Mouse (Mus musculus) myocyte (in vitro differentiated cells): ENCODE results near the gene BC107364. TPM values are rescaled to one million over a fixed set of nuclear protein-coding genes. Genes with fewer than 3 reads are reported as not detected.
"Not testable (repeated sequence)": the region's sequence is repeated elsewhere in the genome, so short reads cannot be mapped to it uniquely, and the experiment has no call there.

ENCODE experiments used
- H3K27me3 ChIP-seq: one replicate; pipeline ENCODE4 v1.6.1; 2011; ENCODE audit not compliant: control insufficient read depth, insufficient read depth, insufficient read length
- H3K36me3 ChIP-seq: one replicate; pipeline ENCODE4 v1.6.1; 2011; ENCODE audit not compliant: control insufficient read depth, insufficient read depth
- H3K4me2 ChIP-seq: one replicate; pipeline ENCODE4 v1.6.1; 2011; ENCODE audit warnings: low read depth, control low read depth
- H3K4me3 ChIP-seq: one replicate; pipeline ENCODE4 v1.5.1; 2011; ENCODE audit warnings: mild to moderate bottlenecking, control low read depth, moderate library complexity
- H3K79me2 ChIP-seq: one replicate; pipeline ENCODE4 v1.6.1; 2011; ENCODE audit not compliant: control insufficient read depth, insufficient read depth
- H3ac ChIP-seq: one replicate; pipeline ENCODE4 v1.6.1; 2011; ENCODE audit not compliant: control insufficient read depth, insufficient read length
- CEBPB ChIP-seq: IDR thresholded peaks from 2 replicates; pipeline ENCODE4 v1.6.1; 2011; ENCODE audit warnings: mild to moderate bottlenecking, moderate library complexity; ENCODE audit not compliant: poor library complexity, insufficient read depth, severe bottlenecking
- E2F4 ChIP-seq: IDR thresholded peaks from one replicate; pipeline ENCODE4 v1.6.1; 2011; ENCODE audit warnings: mild to moderate bottlenecking, control low read depth, moderate library complexity; ENCODE audit not compliant: insufficient read depth
- MAX ChIP-seq: IDR thresholded peaks from one replicate; pipeline ENCODE4 v1.6.1; 2011; ENCODE audit warnings: low read depth, mild to moderate bottlenecking, control low read depth
- MYOD1 ChIP-seq, 3 experiments: IDR thresholded peaks; one replicate each; pipeline ENCODE4 v1.6.1; 2011; ENCODE audit warnings: control low read depth in 2 of 3, low read depth in 2 of 3, mild to moderate bottlenecking in 2 of 3, moderate library complexity in 1 of 3; ENCODE audit not compliant: insufficient read length in 2 of 3, control insufficient read depth in 1 of 3
- MYOG ChIP-seq, 3 experiments: IDR thresholded peaks; one replicate each; pipeline ENCODE4 v1.6.1; 2011; ENCODE audit warnings: control low read depth in 2 of 3, low read depth in 2 of 3, mild to moderate bottlenecking in 2 of 3; ENCODE audit not compliant: insufficient read length in 2 of 3, control insufficient read depth in 1 of 3, insufficient read depth in 1 of 3
- POLR2A ChIP-seq: IDR thresholded peaks from one replicate; pipeline ENCODE4 v1.6.1; 2011; ENCODE audit warnings: low read depth, mild to moderate bottlenecking, control low read depth, moderate library complexity; ENCODE audit not compliant: insufficient read length
- POLR2AphosphoS2 ChIP-seq: IDR thresholded peaks from one replicate; pipeline ENCODE4 v1.6.1; 2011; ENCODE audit warnings: low read depth, control low read depth; ENCODE audit not compliant: insufficient read length
- REST ChIP-seq: IDR thresholded peaks from one replicate; pipeline ENCODE4 v1.6.1; 2011; ENCODE audit warnings: mild to moderate bottlenecking, control low read depth, moderate library complexity; ENCODE audit not compliant: insufficient read depth, insufficient read length
- SRF ChIP-seq: IDR thresholded peaks from one replicate; pipeline ENCODE4 v1.6.1; 2011; ENCODE audit warnings: low read depth; ENCODE audit not compliant: control insufficient read depth, insufficient read length
- TCF12 ChIP-seq: IDR thresholded peaks from one replicate; pipeline ENCODE4 v1.6.1; 2011; ENCODE audit warnings: mild to moderate bottlenecking, control low read depth; ENCODE audit not compliant: poor library complexity, insufficient read depth, severe bottlenecking
- TCF3 ChIP-seq: IDR thresholded peaks from one replicate; pipeline ENCODE4 v1.6.1; 2011; ENCODE audit warnings: low read depth, control low read depth; ENCODE audit not compliant: insufficient read length
- USF1 ChIP-seq: IDR thresholded peaks from one replicate; pipeline ENCODE4 v1.6.1; 2011; ENCODE audit warnings: low read depth, mild to moderate bottlenecking, control low read depth, moderate library complexity
- polyA plus RNA-seq: library from polyadenylated mRNA; unstranded; fragments of >200 nt; fragmentation: generic; extraction: Trizol; gene quantifications from one replicate; pipeline ENCODE4 v1.2.1, GENCODE M21; 2012; ENCODE audit warnings: missing spikeins

Gene BC107364
- polyA plus RNA-seq, 1 experiment = not detected

DNA sequence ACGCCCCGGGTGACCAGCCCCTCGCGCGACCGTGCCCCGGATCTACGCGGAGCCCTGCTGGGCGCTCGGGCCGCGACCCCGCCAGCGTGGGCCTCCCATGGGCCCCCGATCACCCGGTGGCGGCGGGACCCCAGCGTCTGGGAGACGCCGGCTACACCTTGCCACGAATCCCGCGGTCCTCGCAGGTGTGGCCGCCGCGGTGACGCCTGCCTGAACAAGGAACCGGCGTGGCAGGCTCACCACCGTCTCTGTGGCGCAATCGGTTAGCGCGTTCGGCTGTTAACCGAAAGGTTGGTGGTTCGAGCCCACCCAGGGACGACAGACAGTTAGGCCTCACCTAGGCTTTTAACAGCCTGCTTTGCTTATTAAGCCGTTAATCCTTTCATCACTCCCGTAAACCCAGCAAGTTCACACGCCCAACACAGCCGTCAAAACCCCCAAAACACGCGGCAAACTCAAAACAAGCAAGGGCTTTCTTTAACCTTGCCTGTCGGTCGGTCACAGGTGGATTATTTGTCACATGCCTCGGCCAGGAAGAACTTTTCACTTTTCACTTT lies 847 bp downstream of the BC107364 start:
- not testable (repeated sequence) for H3K4me2 ChIP-seq, H3K4me3 ChIP-seq, H3K27me3 ChIP-seq, H3ac ChIP-seq, H3K79me2 ChIP-seq, H3K36me3 ChIP-seq

DNA sequence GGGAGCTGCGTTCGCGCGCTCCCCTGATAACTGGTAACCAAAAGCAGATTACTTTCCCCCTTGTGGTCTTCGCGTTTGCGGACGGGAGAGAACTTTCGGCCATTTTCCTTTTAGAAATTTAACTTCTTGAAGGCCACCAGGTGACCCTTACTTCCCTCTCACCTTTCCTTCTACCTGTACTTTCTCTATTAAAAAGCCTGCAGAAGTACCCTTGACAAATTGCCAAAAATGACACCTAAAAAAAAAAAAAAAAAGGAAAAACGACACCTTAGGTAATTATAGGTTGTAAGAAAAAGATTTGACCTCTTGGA lies 1.6 kb downstream of the BC107364 start:
- H3K4me2 ChIP-seq, H3K4me3 ChIP-seq, H3ac ChIP-seq, H3K79me2 ChIP-seq, H3K36me3 ChIP-seq, H3K27me3 ChIP-seq: not testable (repeated sequence)

DNA sequence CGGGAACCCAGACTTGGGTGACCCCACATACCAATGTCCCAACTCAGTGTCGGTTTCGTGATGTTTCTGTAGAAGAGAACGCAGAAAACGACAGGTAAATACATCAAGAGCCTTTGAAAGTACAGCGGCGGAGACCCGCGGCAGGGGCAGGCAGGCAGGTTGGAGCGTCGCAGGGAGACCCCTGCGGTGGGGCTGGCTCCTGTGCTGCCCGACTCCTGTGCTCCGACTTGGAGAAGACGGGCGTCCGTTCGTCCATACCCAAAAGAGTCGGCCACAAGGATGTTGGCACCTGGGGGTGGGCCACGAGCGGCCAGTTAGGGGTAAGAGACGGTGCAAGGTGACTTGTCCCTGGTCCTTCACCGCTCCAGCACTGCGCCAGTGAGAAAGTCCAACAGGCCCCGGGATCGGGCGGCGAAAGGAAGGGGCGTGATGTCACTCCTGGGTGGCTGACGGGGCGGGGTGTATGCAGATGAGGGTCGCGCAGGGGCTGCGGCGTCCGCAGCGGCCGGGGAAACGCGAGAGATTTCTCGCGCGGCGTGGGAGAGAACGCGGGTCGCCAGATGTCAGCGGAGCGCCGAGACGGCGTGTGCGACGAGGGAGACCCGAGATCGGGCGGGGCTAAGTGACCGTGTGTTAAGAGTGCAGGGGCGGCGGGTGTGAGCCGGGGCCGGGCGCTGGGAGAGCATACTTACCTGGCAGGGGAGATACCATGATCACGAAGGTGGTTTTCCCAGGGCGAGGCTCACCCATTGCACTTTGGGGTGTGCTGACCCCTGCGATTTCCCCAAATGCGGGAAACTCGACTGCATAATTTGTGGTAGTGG lies 2.1 kb downstream of the BC107364 start:
- H3K4me3 ChIP-seq, H3K36me3 ChIP-seq, H3ac ChIP-seq, H3K27me3 ChIP-seq, H3K79me2 ChIP-seq, H3K4me2 ChIP-seq: not testable (repeated sequence)

DNA sequence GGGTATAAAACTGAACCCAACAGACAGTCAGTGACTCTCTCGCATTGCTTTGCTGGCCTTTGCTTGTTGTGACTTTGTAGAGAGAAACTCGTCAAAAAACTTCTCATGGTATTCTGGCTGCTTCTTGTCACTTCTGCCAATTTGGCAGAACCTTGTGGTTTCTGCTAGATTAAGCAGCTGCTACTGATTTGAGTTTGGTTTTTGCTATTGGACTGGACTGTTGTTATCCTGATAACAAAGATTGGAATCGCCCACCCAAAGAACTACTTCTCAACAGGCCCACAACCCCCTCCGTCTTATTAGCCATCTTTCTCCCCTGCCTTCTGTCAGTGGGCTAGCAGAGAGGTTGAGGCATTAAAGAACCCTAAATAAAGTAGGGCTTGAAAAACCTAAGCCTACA lies 6.7 kb downstream of the BC107364 start:
- no peaks in the 10 kb centered on the region for H3K79me2 ChIP-seq
- no peak for TF ChIP-seq SRF
- TF ChIP-seq REST = no peak
- no peak for TF ChIP-seq POLR2AphosphoS2
- TF ChIP-seq USF1 = no peak
- no peak for TF ChIP-seq CEBPB
- no peak for TF ChIP-seq MAX
- no peak for TF ChIP-seq MYOG (IDR thresholded peaks at IDR 0.05; ENCODE audit: control insufficient read depth in 1 of 3, insufficient read depth in 1 of 3, insufficient read length in 2 of 3, low read depth in 2 of 3)
- TF ChIP-seq MYOD1 (IDR thresholded peaks at IDR 0.05; ENCODE audit: control insufficient read depth in 1 of 3, insufficient read length in 2 of 3, low read depth in 2 of 3) = no peak
- TF ChIP-seq E2F4 = no peak
- TF ChIP-seq POLR2A = no peak
- no peak for TF ChIP-seq TCF3
- no peaks in the 10 kb centered on the region for H3K36me3 ChIP-seq
- H3K4me2 ChIP-seq = no peak overlapping the region
- H3K27me3 ChIP-seq = no peaks in the 10 kb centered on the region
- no peak overlapping the region for H3K4me3 ChIP-seq
- H3ac ChIP-seq = no peak overlapping the region

DNA sequence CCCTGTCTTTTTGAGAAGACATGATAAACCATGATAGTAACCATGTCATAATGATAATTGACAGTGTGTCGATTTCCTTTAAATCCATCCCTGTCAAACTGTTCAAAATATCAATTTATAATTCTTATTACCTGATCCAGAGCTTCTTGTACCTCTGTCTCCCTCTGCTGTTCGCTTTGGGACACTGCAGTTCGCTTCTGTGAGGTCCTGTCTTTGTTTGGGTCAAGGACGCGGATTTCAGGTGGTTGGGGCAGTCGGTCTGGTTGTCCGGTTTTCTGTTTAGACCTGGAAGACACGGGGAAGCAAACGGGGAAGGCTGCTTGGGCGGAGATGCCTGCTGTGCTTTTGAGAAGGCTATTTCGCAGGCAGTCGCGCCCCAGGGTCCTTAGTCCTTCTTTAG lies 11.5 kb downstream of the BC107364 start:
- no peak for TF ChIP-seq MYOD1 (IDR thresholded peaks at IDR 0.05; ENCODE audit: control insufficient read depth in 1 of 3, insufficient read length in 2 of 3, low read depth in 2 of 3)
- TF ChIP-seq TCF3 = no peak
- TF ChIP-seq POLR2AphosphoS2 = no peak
- TF ChIP-seq USF1 = no peak
- TF ChIP-seq POLR2A = no peak
- TF ChIP-seq MYOG (IDR thresholded peaks at IDR 0.05; ENCODE audit: control insufficient read depth in 1 of 3, insufficient read depth in 1 of 3, insufficient read length in 2 of 3, low read depth in 2 of 3) = no peak
- TF ChIP-seq TCF12 = no peak
- TF ChIP-seq REST = no peak
- no peak for TF ChIP-seq MAX
- no peak for TF ChIP-seq E2F4
- TF ChIP-seq CEBPB = no peak
- no peak for TF ChIP-seq SRF
- H3K36me3 ChIP-seq = no peaks in the 10 kb centered on the region
- H3K4me3 ChIP-seq = peak overlapping the region; percentile 23
- H3ac ChIP-seq = no peak overlapping the region
- H3K4me2 ChIP-seq = peak overlapping the region; percentile 87
- H3K27me3 ChIP-seq = no peaks in the 10 kb centered on the region
- no peaks in the 10 kb centered on the region for H3K79me2 ChIP-seq

DNA sequence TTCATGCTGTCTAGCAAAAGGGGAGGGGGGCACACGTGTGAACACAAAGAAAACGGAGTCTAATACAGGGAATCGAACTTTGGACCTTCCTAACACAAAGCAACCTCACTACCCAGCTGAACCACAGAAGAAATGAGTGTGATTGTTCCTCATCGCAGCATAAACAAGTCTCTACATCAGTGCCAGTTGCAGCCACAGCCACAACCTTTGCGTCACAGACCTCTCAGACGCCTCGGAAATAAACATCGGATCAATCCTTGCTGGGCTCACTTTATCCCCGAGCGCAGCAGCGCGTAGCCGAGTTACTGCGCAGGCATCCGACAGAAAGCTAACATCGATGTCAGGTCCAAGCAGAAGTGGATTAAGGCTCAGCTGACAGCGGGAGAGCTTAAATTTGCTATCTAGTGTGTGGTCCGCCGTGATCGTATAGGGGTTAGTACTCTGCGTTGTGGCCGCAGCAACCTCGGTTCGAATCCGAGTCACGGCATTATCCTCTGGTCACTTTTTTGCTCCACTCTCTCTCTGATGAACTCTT lies 16.5 kb downstream of the BC107364 start:
- Histone ChIP-seq H3K4me3 (no peak overlapping the region), H3K4me2 (peak overlapping the region; percentile 30), H3ac (no peak overlapping the region), H3K36me3 (no peaks in the 10 kb centered on the region), H3K79me2 (no peaks in the 10 kb centered on the region), H3K27me3 (no peaks in the 10 kb centered on the region)
- no peak for TF ChIP-seq TCF12
- TF ChIP-seq CEBPB = no peak
- no peak for TF ChIP-seq POLR2A
- no peak for TF ChIP-seq MYOG (IDR thresholded peaks at IDR 0.05; ENCODE audit: control insufficient read depth in 1 of 3, insufficient read depth in 1 of 3, insufficient read length in 2 of 3, low read depth in 2 of 3)
- TF ChIP-seq E2F4 = no peak
- no peak for TF ChIP-seq POLR2AphosphoS2
- no peak for TF ChIP-seq MAX
- TF ChIP-seq TCF3 = no peak
- TF ChIP-seq REST = no peak
- no peak for TF ChIP-seq SRF
- TF ChIP-seq MYOD1 (IDR thresholded peaks at IDR 0.05; ENCODE audit: control insufficient read depth in 1 of 3, insufficient read length in 2 of 3, low read depth in 2 of 3) = no peak
- no peak for TF ChIP-seq USF1
